Mouse (Mus musculus): ENCODE measurements at regions not wholly inside any gene's neighbourhood (a gene's known extent, or its start where the extent isn't known, plus 50 kb on each side); places are given as distances from the start of the nearest gene placed in this dataset.

DNA sequence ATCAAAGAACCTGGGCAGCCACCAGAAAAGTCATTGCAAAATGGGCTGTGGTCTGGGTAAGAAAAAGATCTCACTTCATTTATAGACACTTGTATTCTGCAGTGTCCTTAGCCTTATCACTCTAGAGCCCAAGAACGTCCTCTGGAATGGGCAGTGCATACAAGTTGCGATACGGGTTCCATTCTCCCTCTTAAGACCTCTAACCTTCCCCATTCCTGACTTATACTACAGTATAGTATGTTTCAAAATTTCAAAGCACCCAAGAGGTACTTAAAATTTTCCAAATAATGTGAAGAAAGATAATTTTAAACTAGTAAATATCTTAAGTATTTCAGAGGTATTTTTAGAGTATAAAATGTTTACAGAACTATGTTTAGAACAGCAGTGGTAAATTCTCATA, 276.8 kb upstream of the Actbl2 start:
- no peak for ATAC-seq (ENCODE audit: low TSS enrichment)

- peak; percentile 82 for ATAC-seq (ENCODE audit: low TSS enrichment)
These were observed 264.1 kb upstream of the Actbl2 start for GRCm38 (mm10) chr13:110990677-110991076.

- no peak for ATAC-seq (ENCODE audit: low TSS enrichment)
These were observed 263.7 kb upstream of the Actbl2 start for GRCm38 (mm10) chr13:110991121-110991520.

DNA sequence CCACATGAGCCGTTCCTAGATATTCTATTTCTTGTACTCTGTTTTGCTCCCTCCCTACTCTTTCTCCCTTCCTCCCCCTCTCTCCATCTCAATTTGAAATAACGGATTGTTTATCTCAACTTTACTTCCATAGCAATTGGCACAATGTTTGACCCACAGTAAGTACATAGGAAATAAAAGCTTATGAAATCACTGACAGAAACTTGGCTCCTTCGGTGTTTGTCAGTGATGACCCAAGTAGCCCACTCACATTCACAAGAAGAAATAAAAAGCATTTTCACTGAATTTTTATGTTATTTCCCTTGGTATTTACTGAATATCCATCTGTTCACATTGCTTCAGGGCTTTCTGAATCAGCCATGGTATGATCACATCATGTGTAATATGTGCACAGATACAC, 260.2 kb upstream of the Actbl2 start:
- ATAC-seq (ENCODE audit: low TSS enrichment): no peak

DNA sequence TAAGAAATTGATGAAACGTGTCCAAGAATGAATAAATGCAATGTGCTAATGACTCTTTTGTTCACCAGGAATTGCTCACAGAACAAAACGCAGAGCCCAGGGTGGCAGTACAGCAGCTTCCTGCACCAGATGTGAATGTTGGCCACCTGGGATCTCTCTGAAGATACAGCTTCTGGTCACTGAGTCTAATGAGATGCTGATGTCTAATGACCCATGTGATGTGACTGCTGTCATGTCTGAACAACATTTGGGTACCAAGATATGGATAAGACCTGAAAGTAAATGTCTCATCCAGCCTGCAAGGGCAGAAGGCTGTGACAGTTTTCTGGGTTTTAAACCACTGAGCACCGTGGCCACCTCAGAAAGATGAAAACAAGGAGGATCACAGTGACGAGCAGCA, 252.1 kb upstream of the Actbl2 start:
- ATAC-seq (ENCODE audit: low TSS enrichment): no peak

GRCm38 (mm10) chr13:111014142-111014541, 240.7 kb upstream of the Actbl2 start:
- ATAC-seq (ENCODE audit: low TSS enrichment): no peak

DNA sequence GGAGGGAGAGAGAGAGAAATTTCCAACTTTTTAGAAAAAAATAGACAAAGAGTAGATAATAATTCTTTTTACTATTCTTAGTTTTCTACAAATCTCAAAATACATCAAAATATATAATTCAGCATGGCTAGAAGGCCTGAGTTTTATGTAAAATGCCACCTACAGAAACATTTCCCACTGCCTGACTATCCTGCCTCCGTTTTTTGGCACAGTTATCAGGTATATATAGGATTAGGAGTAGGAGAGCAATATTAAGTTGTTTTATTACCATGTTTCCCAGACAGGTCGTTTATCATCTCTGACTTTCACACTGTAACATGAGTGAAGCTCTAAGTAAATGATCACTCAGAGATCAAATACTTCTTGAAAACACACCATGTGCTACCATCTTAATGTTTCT, 224.7 kb upstream of the Actbl2 start:
- peak; percentile 80 for ATAC-seq (ENCODE audit: low TSS enrichment)

DNA sequence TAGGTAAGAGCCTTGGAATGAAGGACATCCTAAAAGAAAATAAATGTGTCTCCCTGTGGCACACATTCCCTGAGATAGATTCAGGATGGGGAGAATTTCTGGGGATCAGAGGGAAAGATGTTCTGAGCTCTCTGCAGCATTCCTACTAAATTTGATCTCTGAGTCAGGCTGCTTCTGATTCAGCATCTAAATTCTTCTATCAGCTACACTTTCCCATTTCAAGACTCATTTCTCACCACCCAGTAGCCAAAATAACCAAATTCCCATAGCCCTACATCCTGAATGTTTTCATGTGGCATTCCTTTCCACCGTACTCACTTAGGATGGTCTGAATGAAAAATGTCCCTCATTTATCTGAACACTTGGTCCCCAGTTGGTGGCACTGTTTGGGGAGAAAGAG, 223.2 kb upstream of the Actbl2 start:
- ATAC-seq (ENCODE audit: low TSS enrichment): peak; percentile 79

GRCm38 (mm10) chr13:111043637-111044036, 211.2 kb upstream of the Actbl2 start:
- ATAC-seq (ENCODE audit: low TSS enrichment): no peak

DNA sequence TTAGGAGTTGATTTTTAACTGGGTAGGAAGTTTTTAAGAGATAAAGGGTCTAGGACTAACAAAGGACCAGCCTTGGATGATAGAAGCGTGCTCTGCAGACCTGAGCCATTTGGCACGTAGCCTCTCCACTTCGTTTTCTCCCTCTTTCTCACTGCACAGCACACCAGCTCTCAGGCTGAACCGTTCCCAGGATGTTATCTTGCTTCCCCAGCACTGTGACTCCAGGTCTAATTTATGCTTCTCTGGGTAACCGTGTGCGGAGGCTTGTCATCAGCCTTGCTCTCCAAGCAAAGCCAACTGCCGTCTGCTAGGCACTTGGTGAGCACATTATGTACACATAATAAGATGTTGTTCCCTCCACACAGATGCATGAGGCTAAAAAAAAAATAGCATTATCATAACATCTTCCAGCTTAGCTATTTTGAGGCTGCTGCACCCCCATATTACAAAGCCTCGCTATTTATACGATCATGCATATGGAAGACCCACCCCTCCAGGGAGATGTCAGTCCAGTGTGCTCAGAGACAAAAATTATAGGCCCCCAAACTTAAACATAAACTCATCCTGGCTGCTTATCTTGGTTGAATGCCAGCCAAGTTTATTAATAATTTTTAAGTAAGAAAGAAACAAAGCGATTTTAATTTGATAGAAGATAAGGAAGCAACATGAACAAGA, 210.3 kb upstream of the Actbl2 start:
- peak; percentile 98 for ATAC-seq (ENCODE audit: low TSS enrichment)

DNA sequence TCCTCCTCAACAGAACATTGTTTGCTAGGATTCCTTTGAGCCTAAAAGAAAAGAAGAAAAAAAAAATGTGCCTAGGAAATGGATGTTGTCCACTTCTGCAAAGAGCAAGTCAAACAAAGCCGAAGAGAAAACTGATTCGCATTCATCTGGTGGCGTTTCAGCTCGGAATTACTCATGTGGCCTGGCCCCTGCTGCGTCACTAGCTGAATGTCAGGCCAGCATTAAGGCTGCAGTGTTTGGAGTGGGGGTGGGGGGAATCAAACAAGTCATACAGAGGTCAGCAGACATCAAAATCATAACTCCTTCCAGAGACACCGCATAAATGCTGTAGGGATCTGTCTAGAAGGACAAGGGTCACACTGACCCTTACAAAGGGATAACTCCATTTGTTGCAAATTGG, 204.7 kb upstream of the Actbl2 start:
- ATAC-seq (ENCODE audit: low TSS enrichment): no peak

DNA sequence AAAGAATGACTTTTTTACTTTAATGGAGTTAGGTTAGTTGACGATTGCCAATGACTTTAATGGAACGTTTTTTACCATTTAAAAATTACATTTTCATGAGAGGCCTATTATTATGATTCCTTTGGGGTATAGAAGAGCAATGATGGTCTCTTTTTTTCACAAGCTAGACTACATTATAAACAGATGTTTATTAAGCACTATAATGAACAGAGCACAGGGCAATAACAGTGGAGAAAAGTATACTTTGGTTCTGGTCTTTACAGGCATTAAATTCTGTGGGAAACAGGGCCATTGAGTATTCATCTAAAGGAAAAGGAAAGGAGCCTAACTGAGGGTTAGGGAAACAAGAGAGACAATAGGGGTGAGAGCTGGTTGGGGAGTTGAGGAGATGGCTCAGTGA, 199.0 kb upstream of the Actbl2 start:
- ATAC-seq (ENCODE audit: low TSS enrichment): no peak

GRCm38 (mm10) chr13:111087753-111088152, 167.1 kb upstream of the Actbl2 start:
- peak; percentile 85 for ATAC-seq (ENCODE audit: low TSS enrichment)

DNA sequence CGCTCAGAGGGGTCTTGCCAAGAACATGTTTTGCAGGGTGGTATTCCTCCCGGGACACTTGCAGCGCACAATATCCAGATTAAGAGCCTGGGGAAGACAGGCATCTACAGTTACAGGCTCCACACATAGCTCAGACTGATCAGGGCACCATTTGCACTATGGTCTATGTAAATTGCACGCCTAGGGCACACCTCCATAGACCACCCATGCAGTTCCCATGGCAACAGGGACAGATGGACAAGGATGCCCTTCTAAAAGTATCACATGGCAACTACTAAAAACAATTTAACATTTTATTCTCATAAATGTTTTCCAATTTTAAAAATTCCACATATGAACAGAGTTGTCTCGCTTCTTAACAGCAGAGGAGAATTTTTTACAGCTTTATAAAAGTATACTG, 158.7 kb upstream of the Actbl2 start:
- ATAC-seq (ENCODE audit: low TSS enrichment): no peak

DNA sequence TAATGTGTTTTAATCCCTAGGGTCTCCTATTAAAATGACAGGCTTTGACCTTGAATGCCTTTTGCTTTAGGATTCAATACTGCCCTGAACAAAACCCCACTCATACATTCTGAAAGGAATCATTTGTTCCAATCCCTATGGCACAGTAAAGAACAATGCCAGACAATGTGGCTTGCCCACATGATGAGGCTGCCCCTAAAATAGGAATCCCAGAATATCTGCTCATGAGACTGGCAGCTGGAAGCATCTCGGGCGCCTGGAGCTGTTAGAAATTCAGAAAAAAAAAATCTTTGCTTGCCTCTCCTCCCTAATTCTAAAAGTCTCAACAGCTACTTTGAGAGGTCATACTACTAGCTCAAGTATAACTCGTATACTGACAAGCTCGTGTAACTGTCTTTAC, 157.5 kb upstream of the Actbl2 start:
- peak; percentile 72 for ATAC-seq (ENCODE audit: low TSS enrichment)

GRCm38 (mm10) chr13:111098738-111099137, 156.1 kb upstream of the Actbl2 start:
- no peak for ATAC-seq (ENCODE audit: low TSS enrichment)

DNA sequence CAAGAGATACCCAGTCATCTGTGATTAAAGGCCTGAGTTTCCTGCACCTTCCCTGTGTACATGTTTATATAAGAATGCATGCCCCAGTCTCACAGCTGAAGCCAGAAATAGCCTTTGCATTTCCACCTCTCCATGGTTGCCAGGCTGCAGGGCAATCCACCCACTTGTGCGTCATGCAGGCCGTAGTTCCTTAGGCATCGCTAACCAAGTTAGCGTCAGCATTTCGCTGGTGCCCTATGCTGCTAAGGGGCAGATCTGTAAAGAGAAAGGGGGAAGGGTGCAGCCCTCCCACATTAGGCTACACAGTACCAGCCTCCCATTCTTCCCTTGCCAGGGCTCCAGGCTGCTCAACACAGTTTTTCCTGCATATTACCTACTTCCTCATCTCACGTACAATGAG, 155.6 kb upstream of the Actbl2 start:
- ATAC-seq (ENCODE audit: low TSS enrichment): peak; percentile 76

DNA sequence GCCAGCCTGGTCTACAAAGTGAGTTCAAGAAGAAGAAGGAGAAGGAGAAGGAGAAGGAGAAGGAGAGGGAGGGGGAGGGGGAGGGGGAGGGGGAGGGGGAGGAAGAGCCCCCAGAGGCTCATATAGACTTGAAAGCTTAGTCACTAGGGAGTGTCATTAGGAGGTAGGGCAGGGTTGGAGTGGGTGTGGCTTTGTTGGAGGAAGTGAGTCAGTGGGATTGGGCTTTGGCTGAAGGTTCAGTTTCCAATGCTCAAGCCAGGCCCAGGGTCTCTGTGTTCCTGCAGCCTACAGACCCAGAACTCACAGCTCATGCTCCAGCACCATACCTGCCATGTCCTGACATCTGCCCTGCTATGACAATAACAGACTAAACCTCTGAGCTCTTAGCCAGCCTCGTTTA, 154.4 kb upstream of the Actbl2 start:
- no peak for ATAC-seq (ENCODE audit: low TSS enrichment)

DNA sequence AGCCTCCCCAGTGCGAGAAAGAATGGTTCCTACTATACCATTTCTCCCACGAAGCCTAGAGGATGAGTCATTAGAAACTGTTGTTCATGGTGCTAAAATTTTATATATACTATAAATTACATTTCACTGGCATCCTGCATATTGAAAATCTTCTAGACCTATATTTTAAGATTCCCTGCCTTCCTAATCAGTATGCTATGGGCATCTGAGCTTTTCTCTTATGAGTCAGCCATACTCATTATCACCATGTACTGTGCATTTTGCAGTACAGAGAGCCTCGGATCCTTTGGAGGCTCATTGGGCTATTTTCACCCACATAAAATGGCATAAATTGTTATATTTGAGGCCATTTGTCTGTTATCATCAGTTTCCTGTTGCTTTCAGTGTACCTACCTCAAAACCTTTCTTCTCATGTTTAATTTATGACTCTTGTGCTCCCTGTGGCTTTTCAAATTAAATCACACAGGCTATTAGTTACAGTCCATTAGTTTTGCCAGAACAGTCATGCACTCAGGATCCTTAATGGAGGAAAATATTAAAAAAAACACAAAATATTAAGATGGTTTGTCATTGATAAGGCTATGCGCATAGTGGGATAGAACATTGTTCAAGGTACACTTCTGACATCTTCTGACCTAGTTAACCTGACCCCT, 150.1 kb upstream of the Actbl2 start:
- ATAC-seq (ENCODE audit: low TSS enrichment): peak; percentile 93

- ATAC-seq (ENCODE audit: low TSS enrichment): peak; percentile 74
These were observed 123.7 kb upstream of the Actbl2 start for GRCm38 (mm10) chr13:111131108-111131507.

DNA sequence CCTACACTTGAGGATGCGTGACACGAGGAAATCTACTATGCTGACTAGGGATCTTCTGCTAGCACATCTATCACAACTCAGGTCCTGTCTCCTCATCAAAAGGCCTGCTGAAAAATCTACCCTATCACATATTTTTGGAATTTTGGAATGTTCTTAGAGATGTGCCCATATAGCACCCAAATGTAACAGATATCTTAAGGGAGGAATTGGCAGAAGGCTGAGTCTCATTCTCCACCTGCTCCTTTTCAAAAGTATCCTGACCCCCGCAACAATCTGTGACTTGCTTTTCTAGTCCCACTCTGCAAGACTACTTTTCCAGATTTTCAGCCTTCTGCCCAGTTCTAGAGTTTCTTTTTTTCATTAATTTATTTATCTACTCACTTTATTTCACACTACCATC, 118.4 kb upstream of the Actbl2 start:
- peak; percentile 55; the same call in 1 of the 2 replicates for ATAC-seq (ENCODE audit: low TSS enrichment)

- no peak for ATAC-seq (ENCODE audit: low TSS enrichment)
These were observed 111.9 kb upstream of the Actbl2 start for GRCm38 (mm10) chr13:111142757-111143420.

- peak; percentile 80 for ATAC-seq (ENCODE audit: low TSS enrichment)
These were observed 110.1 kb upstream of the Actbl2 start for GRCm38 (mm10) chr13:111144721-111145120.
